Mouse (Mus musculus) CH12.LX (cell line): ENCODE results near the gene Sh2d1a.

Source experiments
- CHD2 ChIP-seq: IDR thresholded peaks from 2 replicates; pipeline ENCODE4 v1.6.1; 2011; ENCODE audit warnings: low read length, improper control_type of control experiment
- CTCF ChIP-seq, 2 experiments: IDR thresholded peaks in 1 of 2; conservative IDR thresholded peaks in 1 of 2; 2 replicates each; pipeline ENCODE4 v1.5.1; 2011 to 2012; ENCODE audit warnings: low read depth in 2 of 2, low read length in 2 of 2, improper control_type of control experiment in 1 of 2, inconsistent platforms in 1 of 2, mild to moderate bottlenecking in 1 of 2, moderate library complexity in 1 of 2
- EP300 ChIP-seq: IDR thresholded peaks from 2 replicates; pipeline ENCODE4 v1.6.1; 2011; ENCODE audit warnings: low read length, improper control_type of control experiment
- GABPA ChIP-seq: IDR thresholded peaks from 2 replicates; pipeline ENCODE4 v1.6.1; 2012; ENCODE audit warnings: low read depth, low read length, improper control_type of control experiment, inconsistent platforms; ENCODE audit not compliant: insufficient replicate concordance
- KAT2A ChIP-seq: IDR thresholded peaks from 2 replicates; pipeline ENCODE4 v1.6.1; 2012; ENCODE audit warnings: low read length, improper control_type of control experiment, inconsistent platforms; ENCODE audit not compliant: insufficient replicate concordance
- MAFK ChIP-seq: IDR thresholded peaks from 2 replicates; pipeline ENCODE4 v1.6.1; 2011; ENCODE audit warnings: low read length, improper control_type of control experiment; ENCODE audit not compliant: insufficient replicate concordance
- MYC ChIP-seq: IDR thresholded peaks from 2 replicates; pipeline ENCODE4 v1.6.1; 2011; ENCODE audit warnings: low read depth, mild to moderate bottlenecking, improper control_type of control experiment, low read length
- ZC3H11A ChIP-seq: IDR thresholded peaks from 2 replicates; pipeline ENCODE4 v1.6.1; 2012; ENCODE audit warnings: low read depth, mild to moderate bottlenecking, inconsistent platforms, low read length, improper control_type of control experiment

DNA sequence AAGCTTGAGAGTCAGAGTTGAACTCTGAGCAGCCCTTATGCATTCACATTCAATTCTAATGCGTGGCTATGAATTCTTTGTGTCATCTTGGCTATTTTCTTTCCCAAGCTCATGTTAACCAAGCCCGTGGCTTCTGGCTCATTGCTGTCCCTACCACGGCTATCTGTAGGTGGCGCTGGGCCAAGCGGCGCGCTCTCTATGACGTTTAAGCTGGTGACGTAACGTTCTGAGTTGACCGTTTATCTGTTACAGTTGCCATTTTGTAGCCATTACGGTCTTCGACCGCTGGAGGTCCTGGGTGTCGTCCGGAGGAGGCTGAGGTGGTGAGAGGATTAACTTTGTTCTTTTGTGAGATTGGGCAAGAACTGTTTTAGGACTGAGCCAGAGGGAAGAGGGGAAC is 12.8 kb upstream of the Sh2d1a start, which contains the start of gene Tex13c2:
- TF ChIP-seq CTCF (conservative IDR thresholded peaks at IDR 0.05 in 1 of 2, IDR thresholded peaks at IDR 0.05 in 1 of 2; ENCODE audit: low read depth in 2 of 2, low read length in 2 of 2) (no peak), GABPA (no peak), KAT2A (no peak), CHD2 (no peak), MAFK (no peak), EP300 (no peak), ZC3H11A (no peak), MYC (no peak)
